Mouse (Mus musculus) intestine, postnatal 0 days (tissue): ENCODE data around the gene Olfr251. TPM values are rescaled to one million over a fixed set of nuclear protein-coding genes. Genes with fewer than 3 reads are reported as not detected.

ENCODE experiments used
- ATAC-seq: fragments of 200-750 bp; cut with Nextera tagmentation; 2 replicates; pipeline ENCODE4 v1.8.0; 2017; ENCODE audit warnings: mild to moderate bottlenecking, moderate TSS enrichment, moderate library complexity
- H3K27ac ChIP-seq: fragments of 300-500 bp; sonication (generic); 2 replicates; pipeline ENCODE4 v1.5.1; 2014; ENCODE audit warnings: mild to moderate bottlenecking, low read depth, low read length, moderate library complexity
- H3K27me3 ChIP-seq: fragments of 300-500 bp; sonication (generic); replicated peaks from 2 replicates; pipeline ENCODE4 v1.6.1; 2014; ENCODE audit warnings: low read length, mixed read lengths; ENCODE audit not compliant: control insufficient read depth, insufficient read depth
- H3K36me3 ChIP-seq: fragments of 300-500 bp; sonication (generic); 2 replicates; pipeline ENCODE4 v1.6.1; 2014; ENCODE audit warnings: mild to moderate bottlenecking, moderate library complexity; ENCODE audit not compliant: control insufficient read depth, insufficient read depth
- H3K4me1 ChIP-seq: fragments of 300-500 bp; sonication (generic); replicated peaks from 2 replicates; pipeline ENCODE4 v1.6.1; 2014; ENCODE audit warnings: antibody characterized with exemption, low read length, mixed read lengths; ENCODE audit not compliant: control insufficient read depth, insufficient read depth
- H3K4me2 ChIP-seq: fragments of 300-500 bp; sonication (generic); replicated peaks from 2 replicates; pipeline ENCODE4 v1.6.1; 2014; ENCODE audit warnings: low read depth, mild to moderate bottlenecking, moderate library complexity
- H3K4me3 ChIP-seq: fragments of 300-500 bp; sonication (generic); 2 replicates; pipeline ENCODE4 v1.5.1; 2014; ENCODE audit warnings: low read depth, low read length
- H3K9ac ChIP-seq: fragments of 300-500 bp; sonication (generic); 2 replicates; pipeline ENCODE4 v1.6.1; 2014; ENCODE audit warnings: mild to moderate bottlenecking, low read depth, low read length
- H3K9me3 ChIP-seq: fragments of 300-500 bp; sonication (generic); 2 replicates; pipeline ENCODE4 v1.6.1; 2016; ENCODE audit warnings: mixed run types; ENCODE audit not compliant: control insufficient read depth
- CTCF ChIP-seq: sonication (generic); IDR thresholded peaks from 2 replicates; pipeline ENCODE4 v1.5.1; 2016; ENCODE audit warnings: low read depth, mild to moderate bottlenecking, control low read depth, antibody characterized with exemption, moderate library complexity
- WGBS: fragments of 180-500 bp; shearing (Covaris S2); extraction: QIAGEN DNeasy Blood & Tissue Kit; methylation state at CpG from one replicate; pipeline ENCODE4 v1.1.7; 2014; 5-methylcytosine and 5-hydroxymethylcytosine counted together
- polyA plus RNA-seq: library from polyadenylated mRNA; unstranded; fragments of >200 nt; fragmentation: Nextera tagmentation; extraction: Ambion mirVana; gene quantifications from 2 replicates; pipeline ENCODE4 v1.2.1, GENCODE M21; 2015

Gene Olfr251
- polyA plus RNA-seq, 1 experiment from 2014 or later, result not detected

- no peak overlapping the region for H3K9ac ChIP-seq
- ATAC-seq, result no peak
Measured at GRCm38 (mm10) chr9:38423801-38424200, 46.9 kb downstream of the Olfr251 start.

GRCm38 (mm10) chr9:38427026-38427425 is 50.1 kb downstream of the Olfr251 start:
- no peak for ATAC-seq
- H3K27ac ChIP-seq, result no peak overlapping the region
- H3K4me2 ChIP-seq, result no peak overlapping the region
- no peaks in the 10 kb centered on the region for H3K4me1 ChIP-seq
- no peak for TF ChIP-seq CTCF
- H3K4me3 ChIP-seq, result no peak overlapping the region
- no peaks in the 10 kb centered on the region for H3K36me3 ChIP-seq
- 40% methylated on average over 1 of the region's 1 CpGs for WGBS
- H3K27me3 ChIP-seq, result no peaks in the 10 kb centered on the region
- H3K9me3 ChIP-seq, result no peaks in the 10 kb centered on the region
- no peak overlapping the region for H3K9ac ChIP-seq

More at GRCm38 (mm10) chr9:38423801-38424200, 46.9 kb downstream of the Olfr251 start:
- Histone ChIP-seq H3K27ac (no peak overlapping the region), H3K27me3 (no peaks in the 10 kb centered on the region), H3K9me3 (no peaks in the 10 kb centered on the region), H3K4me3 (no peak overlapping the region), H3K4me1 (no peaks in the 10 kb centered on the region), H3K4me2 (no peak overlapping the region), H3K36me3 (no peaks in the 10 kb centered on the region)
- no peak for TF ChIP-seq CTCF

GRCm38 (mm10) chr9:38429155-38429554 is 52.3 kb downstream of the Olfr251 start, which contains the start of gene Olfr901:
Gene Olfr901, plus strand, starts transcription at chr9:38429455.
- Histone ChIP-seq H3K36me3 (no peaks in the 10 kb centered on the region), H3K4me2 (no peak within 1 kb of the TSS), H3K27me3 (no peaks in the 10 kb centered on the region), H3K27ac (no peak within 1 kb of the TSS), H3K4me3 (no peak within 1 kb of the TSS), H3K9me3 (no peaks in the 10 kb centered on the region), H3K4me1 (no peaks in the 10 kb centered on the region), H3K9ac (no peak within 1 kb of the TSS)
- WGBS, result 91% methylated on average over 1 of the region's 1 CpGs
- TF ChIP-seq CTCF, result no peak
- ATAC-seq, result no peak

Other genes starting within 250 kb of the Olfr251 start
- gene Olfr890, start 234.6 kb upstream of the Olfr251 start, polyA plus RNA-seq, result not detected in 2 replicates
- not detected in 2 replicates for gene Olfr891, start 196.3 kb upstream of the Olfr251 start, polyA plus RNA-seq
- not detected in 2 replicates for gene Olfr893, start 168.7 kb upstream of the Olfr251 start, polyA plus RNA-seq
- not detected in 2 replicates for gene Olfr894, start 159.0 kb upstream of the Olfr251 start, polyA plus RNA-seq
- gene Olfr143, start 124.3 kb upstream of the Olfr251 start, polyA plus RNA-seq, result not detected in 2 replicates
- not detected in 2 replicates for gene Olfr895, start 109.2 kb upstream of the Olfr251 start, polyA plus RNA-seq
- gene Olfr896-ps1, start 86.0 kb upstream of the Olfr251 start, polyA plus RNA-seq, result not detected in 2 replicates
- not detected in 2 replicates for gene Olfr25, start 48.0 kb upstream of the Olfr251 start, polyA plus RNA-seq
- gene Olfr898, start 28.7 kb upstream of the Olfr251 start, polyA plus RNA-seq, result not detected in 2 replicates
- not detected in 2 replicates for gene Olfr250, start 10.2 kb upstream of the Olfr251 start, polyA plus RNA-seq
- not detected in 2 replicates for gene Olfr147, start 24.6 kb downstream of the Olfr251 start, polyA plus RNA-seq
- gene Olfr901, start 52.4 kb downstream of the Olfr251 start, polyA plus RNA-seq, result not detected in 2 replicates
- gene Olfr902, start 70.6 kb downstream of the Olfr251 start, polyA plus RNA-seq, result not detected in 2 replicates
- gene Olfr904, start 86.1 kb downstream of the Olfr251 start, polyA plus RNA-seq, result not detected in 2 replicates
- gene Olfr905, start 94.0 kb downstream of the Olfr251 start, polyA plus RNA-seq, result not detected in 2 replicates
- gene Olfr906, start 110.0 kb downstream of the Olfr251 start, polyA plus RNA-seq, result not detected in 2 replicates
- gene Olfr907, start 118.7 kb downstream of the Olfr251 start, polyA plus RNA-seq, result not detected in 2 replicates
- not detected in 2 replicates for gene Olfr911-ps1, start 144.5 kb downstream of the Olfr251 start, polyA plus RNA-seq
- not detected in 2 replicates for gene Olfr910, start 160.8 kb downstream of the Olfr251 start, polyA plus RNA-seq
- not detected in 2 replicates for gene Olfr912, start 203.1 kb downstream of the Olfr251 start, polyA plus RNA-seq
- gene Olfr913, start 215.7 kb downstream of the Olfr251 start, polyA plus RNA-seq, result not detected in 2 replicates
- not detected in 2 replicates for gene Olfr914, start 228.0 kb downstream of the Olfr251 start, polyA plus RNA-seq